ENCODE assay signal across 28 mouse cellular contexts in the genomic region with DNA sequence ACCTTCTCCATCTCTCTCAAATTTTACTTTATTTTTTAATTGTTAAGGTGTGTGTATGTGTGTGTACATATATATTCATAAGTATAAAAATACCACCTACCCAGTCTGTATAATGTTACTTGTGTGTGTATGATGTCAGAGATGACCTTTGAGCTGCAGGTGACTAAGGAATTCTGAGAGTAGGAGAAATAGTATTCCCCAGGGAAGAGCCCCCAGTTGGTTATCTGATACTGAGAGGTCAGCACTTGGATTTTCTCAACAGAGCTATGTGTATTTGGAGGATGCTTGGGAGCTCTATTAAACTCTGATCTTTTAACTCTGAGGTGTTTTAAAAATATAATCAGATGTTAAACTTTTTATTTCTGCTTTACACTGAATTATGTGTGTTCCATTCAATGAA.
"Had no signal": no experiment of that assay in that cellular context is flagged by ENCODE, and none has a peak within 500 bp of the region (broad histone marks: within the 10 kb centered on the region; RNA-seq: fewer than 3 reads in every experiment).

No protein-coding gene starts in this region.

- H3K4me1 ChIP-seq: heart, embryonic 10.5 days; heart, embryonic 12.5 days; hindbrain, embryonic 10.5 days; hindbrain, embryonic 12.5 days; intestine, embryonic 15.5 days; kidney, embryonic 15.5 days; limb, embryonic 13.5 days; limb, embryonic 15.5 days; liver, embryonic 12.5 days had no signal

- ATAC-seq: hindbrain, embryonic 16.5 days; inflammation-experienced regulatory T-cells, adult 6 months; intestine, embryonic 15.5 days; intestine, postnatal 0 days; liver, embryonic 12.5 days had no signal

- H3K27ac ChIP-seq: gastrocnemius, adult 2 months; heart, embryonic 10.5 days; hindbrain, embryonic 10.5 days; hindbrain, embryonic 12.5 days; hindbrain, embryonic 14.5 days; intestine, embryonic 15.5 days; kidney, embryonic 15.5 days; kidney, postnatal 0 days; limb, embryonic 13.5 days; limb, embryonic 15.5 days; liver, embryonic 12.5 days; liver, embryonic 14.5 days had no signal

- H3K9ac ChIP-seq: heart, embryonic 12.5 days; hindbrain, embryonic 12.5 days; hindbrain, embryonic 14.5 days; intestine, embryonic 15.5 days; kidney, embryonic 15.5 days; limb, embryonic 13.5 days; limb, embryonic 15.5 days; liver, embryonic 12.5 days; liver, embryonic 14.5 days had no signal

- DNase-seq: gastrocnemius, adult 2 months; gastrocnemius, postnatal 10 days; gastrocnemius, postnatal 25 days; heart, adult 18-20 months; heart, postnatal 10 days; heart, postnatal 4 days; kidney, adult 18-20 months; kidney, adult 8-10 months; kidney, postnatal 14 days; kidney, postnatal 36 days; layer of hippocampus, adult 9-11 months; layer of hippocampus, postnatal 36 days; left cerebral cortex, postnatal 4 days had no signal

- H3K27me3 ChIP-seq: heart, embryonic 12.5 days; hindbrain, embryonic 12.5 days; intestine, embryonic 15.5 days; kidney, embryonic 15.5 days; limb, embryonic 13.5 days; limb, embryonic 15.5 days; liver, embryonic 12.5 days had no signal

- H3K4me2 ChIP-seq: heart, embryonic 12.5 days; hindbrain, embryonic 12.5 days; hindbrain, embryonic 14.5 days; intestine, embryonic 15.5 days; kidney, embryonic 15.5 days; limb, embryonic 13.5 days; limb, embryonic 15.5 days; liver, embryonic 12.5 days had no signal

- H3K4me3 ChIP-seq: gastrocnemius, adult 2 months; heart, embryonic 10.5 days; heart, embryonic 12.5 days; hindbrain, embryonic 10.5 days; hindbrain, embryonic 12.5 days; intestine, embryonic 15.5 days; kidney, embryonic 15.5 days; limb, embryonic 13.5 days; limb, embryonic 15.5 days; liver, embryonic 12.5 days had no signal

- H3K36me3 ChIP-seq: heart, embryonic 10.5 days; heart, embryonic 12.5 days; hindbrain, embryonic 10.5 days; hindbrain, embryonic 12.5 days; intestine, embryonic 15.5 days; kidney, embryonic 15.5 days; limb, embryonic 13.5 days; limb, embryonic 15.5 days; liver, embryonic 12.5 days had no signal

- H3K9me3 ChIP-seq: heart, embryonic 10.5 days; heart, embryonic 12.5 days; hindbrain, embryonic 10.5 days; hindbrain, embryonic 12.5 days; intestine, embryonic 15.5 days; kidney, embryonic 15.5 days; limb, embryonic 13.5 days; limb, embryonic 15.5 days; liver, embryonic 12.5 days had no signal
